Mouse (Mus musculus) v-Abl transformed pro-B cells (cell line): Measurements from ENCODE around the gene Neurog1.

Experiments used
- in situ Hi-C, 2 experiments: fragments of 400-800 bp; cut with MboI; formaldehyde crosslinking; loops; one replicate each; pipeline ENCODE4 v1.15.1; 2025; ENCODE audit not compliant: unreplicated experiment in 2 of 2

Gene Neurog1

DNA sequence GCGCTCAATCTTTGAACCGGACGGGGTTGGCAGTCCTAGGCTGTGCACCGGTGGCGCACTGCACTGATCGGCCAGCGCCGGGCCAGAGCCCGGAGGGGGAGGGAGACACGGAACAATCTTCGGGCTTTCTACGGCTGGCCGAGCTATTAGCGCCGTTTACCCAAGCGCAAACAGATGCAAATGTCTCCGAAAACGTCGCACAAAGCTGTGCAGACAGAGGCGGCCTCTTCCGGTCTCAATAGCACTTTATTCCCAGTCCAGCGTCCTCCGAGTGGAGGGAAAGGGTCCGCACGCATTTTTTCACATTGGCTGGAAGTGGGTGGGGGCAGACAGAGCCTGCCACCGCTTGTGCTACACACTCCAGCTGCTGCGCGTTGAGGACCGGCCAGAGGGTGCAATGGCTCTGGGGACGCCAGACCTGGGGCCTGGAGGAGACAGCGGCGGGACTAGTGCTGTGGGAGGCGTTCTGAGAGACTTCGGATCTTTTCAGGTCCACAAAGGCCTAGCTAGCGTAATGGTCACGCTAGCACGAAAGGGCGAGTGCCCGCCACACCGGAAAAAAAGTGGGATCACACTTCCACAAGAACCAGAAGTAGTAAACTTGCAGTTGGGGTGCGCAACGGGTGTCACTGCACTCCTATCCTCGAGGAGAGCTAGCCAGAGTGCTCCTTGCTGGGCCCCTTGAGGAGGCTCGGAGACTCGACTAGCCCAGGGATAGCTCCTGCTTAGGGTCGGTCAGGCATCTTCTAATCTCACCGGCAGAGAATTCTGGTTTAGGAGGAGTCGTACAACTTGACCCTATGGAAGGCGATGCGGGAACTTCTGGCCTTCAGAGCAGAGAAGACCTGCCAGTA is 29.7 kb downstream of the Neurog1 start:
- in situ Hi-C loops: no loop called here

- in situ Hi-C loops: no loop called here
Observed at GRCm38 (mm10) chr13:56221129-56221910, 30.6 kb downstream of the Neurog1 start.

- in situ Hi-C loops: no loop called here
Observed at GRCm38 (mm10) chr13:56219254-56219653, 32.7 kb downstream of the Neurog1 start.

GRCm38 (mm10) chr13:56216090-56216489 is 35.9 kb downstream of the Neurog1 start:
- in situ Hi-C loops: no loop called here

DNA sequence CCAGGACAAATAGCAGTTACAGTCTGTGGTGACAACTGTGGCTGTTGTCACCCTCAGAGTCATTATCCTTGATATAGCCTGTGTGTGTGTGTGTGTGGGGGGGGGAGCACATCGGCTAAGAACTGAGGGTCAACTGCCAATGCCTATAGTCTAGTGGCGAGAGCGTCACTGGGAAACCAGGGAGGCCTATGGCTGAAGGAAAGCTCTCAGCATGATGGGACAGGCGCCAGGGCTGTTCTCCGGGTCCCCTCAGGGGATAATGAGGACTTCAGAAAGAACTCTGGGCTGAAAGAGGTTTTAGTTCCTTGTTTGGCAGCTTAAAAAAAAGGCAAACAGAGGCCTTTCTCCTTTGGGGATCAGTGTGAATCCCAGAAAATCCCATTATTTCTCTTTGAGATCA is 37.3 kb downstream of the Neurog1 start:
- in situ Hi-C loops: no loop called here

DNA sequence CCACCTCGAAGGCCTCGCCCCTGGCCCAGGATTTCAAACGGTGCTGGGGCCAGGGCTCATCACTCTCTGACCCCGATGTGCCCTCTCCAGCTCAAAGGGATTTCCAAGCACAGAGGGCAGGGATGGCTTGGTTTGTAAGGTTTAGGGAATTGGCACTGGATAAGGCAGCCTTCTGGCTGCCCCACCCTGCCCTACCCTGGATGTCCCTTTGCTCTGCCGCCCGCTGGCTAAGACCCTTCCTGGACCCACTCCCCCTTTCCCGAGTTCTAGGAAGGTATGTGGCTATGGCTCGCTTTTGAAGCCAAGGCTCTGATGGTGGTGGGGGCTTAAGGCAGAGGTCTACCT is 42.9 kb downstream of the Neurog1 start:
- in situ Hi-C loops: no loop called here

DNA sequence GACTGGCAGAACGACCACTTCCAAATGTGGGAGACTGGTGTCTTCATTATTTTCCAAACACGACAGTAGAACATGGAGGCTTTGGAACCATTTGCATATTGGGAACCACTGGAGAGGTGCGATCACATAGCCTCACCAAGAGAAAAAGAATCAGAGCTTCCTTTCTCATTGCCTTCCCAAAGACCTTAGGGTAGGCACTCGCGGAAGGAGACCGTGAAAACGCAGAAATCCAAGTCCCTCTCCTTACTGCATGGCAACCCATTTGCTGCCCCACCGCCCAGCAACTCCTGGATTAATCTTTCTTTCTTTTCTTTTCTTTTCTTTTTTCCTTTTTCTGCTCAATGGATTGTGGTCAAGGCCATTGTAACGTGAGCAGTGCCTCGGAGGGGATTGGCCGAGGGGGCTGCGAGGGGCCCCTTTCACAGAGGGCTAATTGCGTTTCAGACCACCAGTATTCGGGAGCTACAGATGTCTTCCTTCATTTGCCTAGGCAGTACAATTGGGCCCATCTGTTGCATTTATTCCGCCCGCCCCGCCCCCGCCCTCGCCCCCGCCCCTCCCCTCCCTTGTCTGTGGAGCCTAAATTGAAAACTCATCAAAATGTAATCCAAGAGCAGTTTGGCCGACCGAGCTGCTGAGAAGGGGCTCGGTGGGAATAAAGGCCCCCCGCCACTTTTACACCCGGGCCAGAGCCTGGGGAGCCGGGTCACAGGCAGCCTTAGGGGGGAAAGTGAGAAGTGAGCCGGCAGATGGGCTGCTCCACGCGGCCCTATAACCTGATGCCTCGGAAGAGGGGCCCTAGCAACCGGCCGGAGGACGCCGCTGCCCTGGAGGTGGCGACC is 43.5 kb downstream of the Neurog1 start:
- in situ Hi-C loops: no loop called here
